Mouse (Mus musculus) megakaryocyte-erythroid progenitor cell, adult 5-6 weeks (primary cell): ENCODE measurements around the gene H13. TPM values are rescaled to one million over a fixed set of nuclear protein-coding genes. Genes with fewer than 3 reads are reported as not detected.

Experiments
- ATAC-seq: replicated peaks from 2 replicates; pipeline ENCODE4 v1.8.0; 2016; ENCODE audit warnings: mild to moderate bottlenecking, inconsistent platforms; ENCODE audit not compliant: severe bottlenecking, poor library complexity, low FRiP score, low TSS enrichment
- total RNA-seq, 2 experiments: library from RNA; stranded (forward) in 1 of 2; stranded (reverse) in 1 of 2; fragments of 200-1000, 215-1000 nt in 1 of 2; fragments of >200 nt in 1 of 2; fragmentation: Nextera tagmentation in 1 of 2; gene quantifications; 2 replicates each; pipeline ENCODE4 v1.2.3; 2014 to 2017

The H13 gene
- total RNA-seq, 2 experiments from 2014 or later: 66.9 to 69.1 TPM

- ATAC-seq: 0 out of 2 replicates have a peak, but pooled peaks have one; percentile 2
Observed at GRCm38 (mm10) chr2:152753944-152754711, 84.9 kb downstream of the H13 start, which contains the start of gene Cox4i2. TSS of gene Cox4i2 (plus strand) at chr2:152754173.

- no peak for ATAC-seq
Observed at GRCm38 (mm10) chr2:152756474-152757393, 87.5 kb downstream of the H13 start.

GRCm38 (mm10) chr2:152757478-152757877 is 88.2 kb downstream of the H13 start:
- no peak for ATAC-seq

Other genes with a start within 250 kb of the H13 start
- gene Defb23, start 204.8 kb upstream of the H13 start, total RNA-seq (2014; fragmentation: Nextera tagmentation): not detected in 2 replicates
- gene Defb23, start 204.8 kb upstream of the H13 start, total RNA-seq (2017): not detected in 2 replicates
- gene Defb20, start 192.4 kb upstream of the H13 start, total RNA-seq (2014; fragmentation: Nextera tagmentation): not detected in 2 replicates
- not detected in 2 replicates for gene Defb20, start 192.4 kb upstream of the H13 start, total RNA-seq (2017)
- gene Defb22, start 179.3 kb upstream of the H13 start, total RNA-seq (2014; fragmentation: Nextera tagmentation): not detected in 2 replicates
- not detected in 2 replicates for gene Defb22, start 179.3 kb upstream of the H13 start, total RNA-seq (2017)
- not detected in 2 replicates for gene Defb26, start 157.8 kb upstream of the H13 start, total RNA-seq (2014; fragmentation: Nextera tagmentation)
- gene Defb26, start 157.8 kb upstream of the H13 start, total RNA-seq (2017): not detected in 2 replicates
- gene Defb28, start 151.2 kb upstream of the H13 start, total RNA-seq (2014; fragmentation: Nextera tagmentation): not detected in 2 replicates
- gene Defb28, start 151.2 kb upstream of the H13 start, total RNA-seq (2017): not detected in 2 replicates
- gene Defb29, start 129.4 kb upstream of the H13 start, total RNA-seq (2014; fragmentation: Nextera tagmentation): not detected in 2 replicates
- not detected in 2 replicates for gene Defb29, start 129.4 kb upstream of the H13 start, total RNA-seq (2017)
- not detected in 2 replicates for gene Gm17416, start 100.1 kb upstream of the H13 start, total RNA-seq (2014; fragmentation: Nextera tagmentation)
- gene Gm17416, start 100.1 kb upstream of the H13 start, total RNA-seq (2017): not detected in 2 replicates
- not detected in 2 replicates for gene Defb21, start 96.7 kb upstream of the H13 start, total RNA-seq (2014; fragmentation: Nextera tagmentation)
- gene Defb21, start 96.7 kb upstream of the H13 start, total RNA-seq (2017): not detected in 2 replicates
- not detected in 2 replicates for gene Defb19, start 89.1 kb upstream of the H13 start, total RNA-seq (2014; fragmentation: Nextera tagmentation)
- not detected in 2 replicates for gene Defb19, start 89.1 kb upstream of the H13 start, total RNA-seq (2017)
- not detected in 2 replicates for gene Defb45, start 70.1 kb upstream of the H13 start, total RNA-seq (2014; fragmentation: Nextera tagmentation)
- gene Defb45, start 70.1 kb upstream of the H13 start, total RNA-seq (2017): not detected in 2 replicates
- not detected in 2 replicates for gene Defb36, start 65.1 kb upstream of the H13 start, total RNA-seq (2014; fragmentation: Nextera tagmentation)
- not detected in 2 replicates for gene Defb36, start 65.1 kb upstream of the H13 start, total RNA-seq (2017)
- not detected in 2 replicates for gene Defb25, start 46.4 kb upstream of the H13 start, total RNA-seq (2014; fragmentation: Nextera tagmentation)
- gene Defb25, start 46.4 kb upstream of the H13 start, total RNA-seq (2017): not detected in 2 replicates
- 4.9 TPM in 1 of 2 replicates, not detected in the other for gene Rem1, start 42.5 kb upstream of the H13 start, total RNA-seq (2014; fragmentation: Nextera tagmentation)
- not detected in 2 replicates for gene Rem1, start 42.5 kb upstream of the H13 start, total RNA-seq (2017)
- gene Mcts2, start 17.6 kb downstream of the H13 start, total RNA-seq (2014; fragmentation: Nextera tagmentation): 12.5 and 20.3 TPM in 2 replicates
- gene Mcts2, start 17.6 kb downstream of the H13 start, total RNA-seq (2017): 5.8 and 6.2 TPM in 2 replicates
- gene Id1, start 66.8 kb downstream of the H13 start, total RNA-seq (2014; fragmentation: Nextera tagmentation): not detected in 2 replicates
- not detected in 2 replicates for gene Id1, start 66.8 kb downstream of the H13 start, total RNA-seq (2017)
- gene Cox4i2, start 84.7 kb downstream of the H13 start, total RNA-seq (2014; fragmentation: Nextera tagmentation): not detected in 2 replicates
- not detected in 2 replicates for gene Cox4i2, start 84.7 kb downstream of the H13 start, total RNA-seq (2017)
- 5.7 and 6.7 TPM in 2 replicates for gene Bcl2l1, start 162.3 kb downstream of the H13 start, total RNA-seq (2014; fragmentation: Nextera tagmentation)
- gene Bcl2l1, start 162.3 kb downstream of the H13 start, total RNA-seq (2017): 3.7 and 11.8 TPM in 2 replicates
- gene Tpx2, start 178.5 kb downstream of the H13 start, total RNA-seq (2014; fragmentation: Nextera tagmentation): 51.9 and 52.3 TPM in 2 replicates
- gene Tpx2, start 178.5 kb downstream of the H13 start, total RNA-seq (2017): 79.0 and 103 TPM in 2 replicates
- gene Mylk2, start 241.9 kb downstream of the H13 start, total RNA-seq (2014; fragmentation: Nextera tagmentation): not detected in 2 replicates
- gene Mylk2, start 241.9 kb downstream of the H13 start, total RNA-seq (2017): not detected in 2 replicates